Mouse (Mus musculus) heart, adult 2 months (tissue): ENCODE results near the gene Col7a1.

Experiments used
- CTCF ChIP-seq: fragments of 200-600 bp; IDR thresholded peaks from 2 replicates; pipeline ENCODE4 v1.8.1; 2022; ENCODE audit warnings: antibody characterized with exemption, mild to moderate bottlenecking, moderate library complexity
- EP300 ChIP-seq: fragments of 200-500 bp; IDR thresholded peaks from 2 replicates; pipeline ENCODE4 v1.6.1; 2011; ENCODE audit warnings: low read depth, low read length, control low read depth; ENCODE audit not compliant: insufficient read depth
- POLR2A ChIP-seq: fragments of 200-500 bp; IDR thresholded peaks from 2 replicates; pipeline ENCODE4 v1.6.1; 2011; ENCODE audit warnings: mild to moderate bottlenecking, low read depth, low read length, control low read depth; ENCODE audit not compliant: insufficient read depth

- TF ChIP-seq CTCF = no peak
- no peak for TF ChIP-seq POLR2A
- TF ChIP-seq EP300 = no peak
Observed at GRCm38 (mm10) chr9:108945111-108945510, 8.3 kb upstream of the Col7a1 start.
